Mouse (Mus musculus): ENCODE data around the gene Kcnip3. TPM values are rescaled to one million over a fixed set of nuclear protein-coding genes. Genes with fewer than 3 reads are reported as not detected.

Kcnip3 gene
- polyA plus RNA-seq, 1 experiment from 2014 or later, result 2.5 TPM

DNA sequence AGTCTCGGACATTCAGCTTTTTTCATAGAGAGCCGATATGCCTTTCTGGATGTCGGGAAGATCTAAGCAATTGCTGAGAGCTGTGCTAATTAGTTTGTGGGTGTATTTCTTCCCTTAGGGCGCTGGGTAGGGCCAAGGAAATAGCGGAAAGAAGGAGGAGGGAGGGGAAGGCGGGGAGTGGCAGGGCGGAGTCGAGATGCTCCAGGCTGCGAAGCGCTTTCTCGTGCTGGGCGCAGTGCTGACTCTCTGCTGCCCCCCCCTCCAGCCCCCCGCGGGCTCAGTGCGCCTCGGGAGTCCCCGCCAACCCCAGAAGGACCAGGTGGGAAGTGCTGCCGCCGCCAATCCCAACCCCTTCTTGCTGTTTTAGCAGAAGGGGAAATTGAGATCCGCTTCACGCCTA lies 38.9 kb downstream of the Kcnip3 start:
- no peak for ATAC-seq (ENCODE audit: insufficient read depth, low FRiP score, low read depth)
- Histone ChIP-seq H3K27ac (peak overlapping the region; percentile 35; the same call in 1 of the 2 replicates), H3K27me3 (replicated peaks) (peaks cover 52% of the 10 kb centered on the region)

DNA sequence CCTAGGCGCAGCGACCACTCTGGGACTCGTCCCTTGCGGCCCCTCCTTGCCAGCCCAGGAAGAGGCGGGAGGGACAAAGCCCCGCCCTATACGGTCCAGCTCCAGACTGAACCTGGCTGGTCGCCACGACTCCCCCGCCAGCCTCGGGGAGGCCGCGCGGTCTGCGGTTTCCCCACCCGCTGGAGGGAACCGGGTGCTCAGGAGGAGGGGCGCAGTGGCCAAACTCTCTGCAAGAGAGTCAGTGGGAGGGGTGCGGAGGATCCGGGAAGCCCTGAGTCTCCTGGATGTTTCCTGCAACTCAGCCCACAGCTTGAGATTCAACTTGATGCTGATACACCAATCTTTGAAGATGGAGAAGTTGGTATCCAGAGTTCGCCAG lies 39.4 kb downstream of the Kcnip3 start:
- Histone ChIP-seq H3K9ac (no peak overlapping the region; the same call in 1 of the 2 replicates), H3K4me3 (replicated peaks) (peak overlapping the region; percentile 56), H3K4me2 (peak overlapping the region; percentile 92), H3K4me1 (peaks cover 23% of the 10 kb centered on the region), H3K27ac (peak overlapping the region; percentile 35; the same call in 1 of the 2 replicates), H3K36me3 (no peaks in the 10 kb centered on the region), H3K9me3 (no peaks in the 10 kb centered on the region), H3K27me3 (replicated peaks) (peaks cover 52% of the 10 kb centered on the region)
- WGBS, result under 1% methylated on average over 21 of the region's 21 CpGs
- ATAC-seq (ENCODE audit: insufficient read depth, low FRiP score, low read depth), result peak; percentile 81

More for the DNA sequence above, 38.9 kb downstream of the Kcnip3 start:
- Histone ChIP-seq H3K4me3 (replicated peaks) (peak overlapping the region; percentile 56), H3K36me3 (no peaks in the 10 kb centered on the region), H3K9me3 (no peaks in the 10 kb centered on the region), H3K9ac (no peak overlapping the region), H3K4me1 (peaks cover 23% of the 10 kb centered on the region), H3K4me2 (peak overlapping the region; percentile 92)
- 0% methylated on average over 21 of the region's 21 CpGs for WGBS

DNA sequence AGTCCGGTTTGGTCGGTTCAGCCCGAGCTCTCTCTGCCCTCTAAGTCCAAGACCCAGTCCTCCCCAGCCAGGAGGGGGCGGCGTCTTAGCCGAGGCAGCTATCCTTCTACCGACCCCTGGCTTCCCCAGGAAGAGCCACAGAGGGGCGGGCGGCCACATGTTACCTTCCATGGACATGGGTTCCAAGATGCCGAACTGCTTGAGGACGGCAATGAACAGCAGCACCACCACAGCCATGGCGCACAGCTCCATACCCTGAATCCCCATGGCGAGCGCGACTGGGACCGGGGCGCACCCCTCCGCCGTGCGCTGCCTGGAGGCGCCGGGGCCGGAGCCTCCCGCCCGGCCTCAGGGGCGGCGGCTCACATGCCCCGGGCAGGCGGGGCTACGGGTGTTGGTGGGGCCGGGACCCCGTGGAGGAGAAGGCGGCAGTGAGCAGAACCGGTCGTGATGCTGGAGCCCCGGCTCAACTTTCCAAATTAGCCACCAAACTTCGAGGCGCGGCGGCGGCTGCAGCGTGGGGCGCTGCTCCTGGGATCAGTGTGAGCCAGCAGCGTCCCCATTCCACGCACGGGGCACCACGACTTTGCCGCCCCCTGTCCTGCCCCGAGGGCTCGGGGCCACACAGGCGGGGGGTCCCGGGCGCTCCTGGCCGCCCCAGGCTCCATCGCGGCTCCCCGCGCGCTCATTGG lies 39.9 kb downstream of the Kcnip3 start:
- no peaks in the 10 kb centered on the region for H3K36me3 ChIP-seq
- peak overlapping the region; percentile 92 for H3K4me2 ChIP-seq
- peak overlapping the region; percentile 56 for H3K4me3 ChIP-seq (replicated peaks)
- WGBS, result under 1% methylated on average over 55 of the region's 59 CpGs
- peaks cover 52% of the 10 kb centered on the region for H3K27me3 ChIP-seq (replicated peaks)
- ATAC-seq (ENCODE audit: insufficient read depth, low FRiP score, low read depth), result peak; percentile 27; the same call in 1 of the 2 replicates
- no peak overlapping the region; the same call in 1 of the 2 replicates for H3K9ac ChIP-seq
- peaks cover 23% of the 10 kb centered on the region for H3K4me1 ChIP-seq
- H3K27ac ChIP-seq, result no peak overlapping the region
- H3K9me3 ChIP-seq, result no peaks in the 10 kb centered on the region

DNA sequence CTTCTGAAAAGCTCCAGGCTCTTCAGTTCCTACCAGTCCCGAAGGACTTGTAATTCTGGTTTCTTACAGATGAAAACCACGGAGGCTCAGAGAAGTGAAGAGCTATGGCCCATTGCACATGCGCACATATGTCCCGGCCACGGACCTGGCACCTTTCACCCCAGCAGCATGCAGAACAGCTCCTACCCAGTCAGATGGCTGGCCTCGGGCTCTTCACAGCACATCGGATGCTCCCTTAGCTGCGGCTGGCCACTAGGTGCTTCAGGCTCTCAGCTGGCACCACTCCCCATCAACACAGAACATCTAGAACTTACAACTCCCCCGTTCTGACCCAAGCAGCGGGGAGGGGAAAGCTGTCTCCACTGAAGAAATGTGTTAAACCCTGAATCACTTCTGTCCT lies 42.1 kb downstream of the Kcnip3 start:
- no peaks in the 10 kb centered on the region for H3K36me3 ChIP-seq
- H3K27ac ChIP-seq, result no peak overlapping the region
- ATAC-seq (ENCODE audit: insufficient read depth, low FRiP score, low read depth), result no peak
- H3K9ac ChIP-seq, result no peak overlapping the region
- WGBS, result 67% methylated on average over 10 of the region's 10 CpGs
- H3K27me3 ChIP-seq (replicated peaks), result peaks cover 52% of the 10 kb centered on the region
- no peak overlapping the region for H3K4me3 ChIP-seq (replicated peaks)
- H3K9me3 ChIP-seq, result no peaks in the 10 kb centered on the region
- peaks cover 23% of the 10 kb centered on the region for H3K4me1 ChIP-seq
- H3K4me2 ChIP-seq, result no peak overlapping the region

DNA sequence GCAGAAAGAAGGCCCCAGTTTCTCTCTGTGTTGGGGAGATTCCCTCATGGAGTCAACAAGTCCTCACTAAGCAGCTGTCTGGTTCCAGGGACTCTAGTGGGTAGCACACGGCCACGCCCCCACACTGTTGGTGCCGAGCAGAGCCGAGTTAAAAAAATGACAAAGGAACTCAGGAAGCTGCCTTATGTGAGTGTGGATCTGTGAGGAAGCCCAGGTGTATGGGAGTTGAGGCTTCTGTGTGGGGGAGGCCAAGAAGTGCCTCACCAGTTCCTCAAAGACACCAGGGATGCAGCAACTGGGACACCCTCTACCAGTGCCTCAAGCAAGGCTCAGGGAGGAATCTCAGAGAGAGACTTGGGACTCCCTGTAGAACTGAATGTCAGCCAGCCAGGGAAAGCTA lies 42.7 kb downstream of the Kcnip3 start:
- H3K4me1 ChIP-seq, result peaks cover 18% of the 10 kb centered on the region
- H3K9ac ChIP-seq, result no peak overlapping the region
- no peak overlapping the region for H3K4me3 ChIP-seq (replicated peaks)
- H3K27me3 ChIP-seq (replicated peaks), result peaks cover 49% of the 10 kb centered on the region
- ATAC-seq (ENCODE audit: insufficient read depth, low FRiP score, low read depth), result no peak
- 63% methylated on average over 4 of the region's 4 CpGs for WGBS
- no peak overlapping the region for H3K4me2 ChIP-seq
- H3K27ac ChIP-seq, result no peak overlapping the region
- H3K9me3 ChIP-seq, result no peaks in the 10 kb centered on the region
- H3K36me3 ChIP-seq, result no peaks in the 10 kb centered on the region

DNA sequence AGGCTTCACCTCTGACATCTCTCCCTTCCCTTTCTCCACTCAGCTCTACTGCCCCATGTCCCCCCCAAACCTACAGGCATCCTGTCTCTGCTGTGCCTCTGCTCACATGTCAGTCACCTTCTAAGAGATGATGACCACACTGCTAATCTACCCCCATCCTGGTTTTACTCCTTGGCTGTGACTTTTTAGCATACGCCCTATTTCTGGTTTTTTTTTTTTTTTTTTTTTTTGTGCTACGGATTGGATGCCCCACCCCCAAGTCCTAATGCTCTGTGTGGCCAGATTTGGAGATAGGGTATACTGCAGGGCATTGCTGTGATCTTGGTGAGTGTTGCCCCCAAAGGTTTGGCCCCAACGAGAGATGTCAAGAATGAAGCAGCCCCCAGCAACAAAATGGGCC lies 49.6 kb downstream of the Kcnip3 start:
- Histone ChIP-seq H3K27ac (no peak overlapping the region), H3K27me3 (replicated peaks) (no peaks in the 10 kb centered on the region), H3K4me1 (no peaks in the 10 kb centered on the region), H3K9me3 (no peaks in the 10 kb centered on the region), H3K4me2 (no peak overlapping the region), H3K4me3 (replicated peaks) (no peak overlapping the region), H3K36me3 (no peaks in the 10 kb centered on the region), H3K9ac (no peak overlapping the region)
- WGBS, result 55% methylated on average over 3 of the region's 3 CpGs
- no peak for ATAC-seq (ENCODE audit: insufficient read depth, low FRiP score, low read depth)

DNA sequence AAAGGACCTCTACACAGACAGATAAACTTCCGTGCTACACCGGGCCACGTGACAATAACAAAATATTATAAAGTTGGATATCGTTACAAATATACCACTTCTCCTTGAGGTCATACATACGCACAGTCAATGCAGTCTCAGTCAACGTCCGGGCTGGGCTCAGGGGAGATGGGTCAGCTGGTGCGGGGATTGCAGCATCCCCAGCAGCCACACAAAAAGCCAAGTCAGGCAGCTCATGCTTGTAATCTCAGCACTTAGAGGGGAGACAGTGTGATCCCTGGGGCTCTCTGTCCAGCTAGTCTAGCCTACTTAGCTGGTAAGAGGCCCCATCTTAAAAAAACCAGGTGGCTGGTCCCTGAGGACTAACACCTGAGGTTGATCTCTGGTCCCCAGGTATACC lies 50.6 kb downstream of the Kcnip3 start:
- no peaks in the 10 kb centered on the region for H3K36me3 ChIP-seq
- no peaks in the 10 kb centered on the region for H3K27me3 ChIP-seq (replicated peaks)
- no peak overlapping the region for H3K4me2 ChIP-seq
- ATAC-seq (ENCODE audit: insufficient read depth, low FRiP score, low read depth), result no peak
- H3K27ac ChIP-seq, result no peak overlapping the region
- no peak overlapping the region for H3K9ac ChIP-seq
- no peaks in the 10 kb centered on the region for H3K9me3 ChIP-seq
- 84% methylated on average over 8 of the region's 8 CpGs for WGBS
- H3K4me1 ChIP-seq, result no peaks in the 10 kb centered on the region
- no peak overlapping the region for H3K4me3 ChIP-seq (replicated peaks)

DNA sequence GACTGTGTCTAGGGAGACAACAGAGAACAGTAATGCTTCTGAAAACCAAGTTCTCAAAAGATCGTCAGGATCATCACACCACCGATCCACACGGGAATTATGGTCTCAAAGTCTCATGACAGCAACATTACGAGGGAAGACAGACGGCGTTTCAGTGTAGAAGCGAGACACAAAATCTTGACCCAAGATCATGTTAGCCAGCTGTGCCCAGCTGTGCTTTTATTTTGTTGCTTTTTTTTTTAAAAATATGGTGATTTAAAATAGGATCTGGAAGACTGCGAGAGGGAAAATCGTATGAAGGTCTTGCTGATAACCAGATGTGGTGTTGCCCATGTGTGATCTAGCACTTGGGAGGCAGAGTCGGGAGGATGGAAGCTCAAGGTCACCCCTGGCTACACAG lies 51.2 kb downstream of the Kcnip3 start:
- no peak for ATAC-seq (ENCODE audit: insufficient read depth, low FRiP score, low read depth)
- Histone ChIP-seq H3K4me1 (no peaks in the 10 kb centered on the region), H3K4me3 (replicated peaks) (no peak overlapping the region), H3K4me2 (no peak overlapping the region), H3K27ac (no peak overlapping the region), H3K36me3 (no peaks in the 10 kb centered on the region), H3K27me3 (replicated peaks) (no peaks in the 10 kb centered on the region), H3K9ac (no peak overlapping the region), H3K9me3 (no peaks in the 10 kb centered on the region)
- 62% methylated on average over 10 of the region's 10 CpGs for WGBS

DNA sequence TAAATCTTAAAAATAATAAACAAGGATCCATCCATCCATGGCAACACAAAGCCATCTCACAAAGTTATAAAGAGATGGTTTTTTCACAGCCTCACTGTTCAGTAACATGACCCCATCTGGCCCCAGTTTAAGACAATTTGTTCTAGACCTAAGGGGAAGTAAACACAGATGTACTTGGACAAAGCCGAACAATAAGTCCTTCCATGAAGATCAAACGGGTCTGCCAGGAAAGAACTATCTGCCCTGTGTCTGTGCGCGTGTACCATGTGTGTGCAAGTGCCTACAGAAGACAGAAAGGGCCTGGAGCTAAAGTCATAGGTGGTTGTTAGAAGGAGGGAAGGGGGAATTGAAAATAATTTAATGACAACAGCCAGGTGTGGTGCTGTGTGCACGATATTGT lies 51.7 kb downstream of the Kcnip3 start:
- Histone ChIP-seq H3K9me3 (no peaks in the 10 kb centered on the region), H3K4me1 (no peaks in the 10 kb centered on the region), H3K4me3 (replicated peaks) (no peak overlapping the region), H3K4me2 (no peak overlapping the region), H3K36me3 (no peaks in the 10 kb centered on the region), H3K9ac (no peak overlapping the region), H3K27me3 (replicated peaks) (no peaks in the 10 kb centered on the region), H3K27ac (no peak overlapping the region)
- WGBS, result 84% methylated on average over 5 of the region's 5 CpGs
- ATAC-seq (ENCODE audit: insufficient read depth, low FRiP score, low read depth), result no peak

DNA sequence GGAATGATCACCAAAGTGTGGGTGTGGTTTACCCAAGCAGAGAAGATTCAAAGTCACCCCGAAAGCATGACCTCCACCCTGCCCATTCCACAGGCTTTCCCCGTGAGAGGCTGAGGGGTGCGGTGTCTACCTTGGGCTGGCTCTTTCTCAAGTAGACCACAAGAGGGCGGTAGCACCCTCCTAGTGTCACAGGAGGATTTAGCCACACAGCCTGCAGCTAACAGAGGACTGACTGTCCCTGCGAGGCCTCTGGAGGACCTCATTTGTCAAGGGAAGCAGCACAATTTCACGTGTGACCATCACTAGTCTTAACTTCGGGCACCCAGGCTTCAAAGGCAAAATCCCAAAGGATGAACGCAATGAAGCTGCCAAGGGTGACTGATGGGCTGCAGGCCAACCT lies 59.6 kb downstream of the Kcnip3 start:
- 5% methylated on average over 8 of the region's 8 CpGs for WGBS
- peak; percentile 59 for ATAC-seq (ENCODE audit: insufficient read depth, low FRiP score, low read depth)
- H3K9ac ChIP-seq, result no peak overlapping the region

DNA sequence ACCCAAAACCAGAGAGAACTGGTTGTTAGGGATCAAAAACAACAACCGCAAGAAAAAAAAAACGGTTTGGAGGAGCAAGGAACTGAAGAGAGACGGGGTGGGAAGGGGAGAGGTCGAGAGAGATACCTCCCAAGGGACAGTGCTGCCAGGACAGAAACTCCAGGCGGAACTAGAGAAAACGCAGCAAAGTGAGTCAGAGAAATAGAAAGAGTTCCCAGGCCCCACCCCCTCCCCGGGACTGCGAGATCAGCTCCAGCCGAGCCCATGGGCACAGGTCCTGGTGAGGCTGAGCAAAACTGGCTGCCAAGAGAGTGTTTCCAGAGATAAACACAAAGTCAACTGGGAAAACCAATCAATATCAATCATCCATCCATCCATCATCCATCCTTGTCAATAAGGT lies 60.5 kb downstream of the Kcnip3 start:
- WGBS, result 37% methylated on average over 9 of the region's 9 CpGs

More for the DNA sequence above, 59.6 kb downstream of the Kcnip3 start:
- H3K9me3 ChIP-seq, result no peaks in the 10 kb centered on the region
- no peaks in the 10 kb centered on the region for H3K27me3 ChIP-seq (replicated peaks)
- H3K36me3 ChIP-seq, result no peaks in the 10 kb centered on the region
- H3K4me1 ChIP-seq, result 0 out of 2 replicates have a peak, but pooled peaks cover 3% of the 10 kb centered on the region
- H3K27ac ChIP-seq, result no peak overlapping the region
- H3K4me3 ChIP-seq (replicated peaks), result no peak overlapping the region
- H3K4me2 ChIP-seq, result no peak overlapping the region

DNA sequence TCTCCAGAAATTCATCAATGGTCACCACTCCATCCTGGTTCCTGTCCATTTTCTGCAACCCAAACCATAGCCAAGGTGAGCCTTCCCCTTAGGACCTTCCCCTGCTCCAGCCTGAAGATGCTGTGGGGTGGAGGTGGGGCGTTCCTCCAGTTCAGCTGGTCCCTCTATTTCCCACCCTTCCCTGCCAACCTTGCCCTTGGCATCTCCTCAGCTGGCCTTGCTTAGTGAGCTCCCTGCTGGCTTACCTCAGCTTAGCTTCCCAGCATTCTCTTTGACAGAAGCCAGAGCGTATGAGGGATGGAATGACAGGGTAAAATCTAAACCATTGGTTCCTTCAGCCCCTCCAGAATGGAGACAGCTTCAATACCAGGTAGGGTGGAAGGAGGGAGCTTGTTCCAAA lies 62.6 kb downstream of the Kcnip3 start:
- 83% methylated on average over 2 of the region's 2 CpGs for WGBS
- ATAC-seq (ENCODE audit: insufficient read depth, low FRiP score, low read depth), result no peak
- Histone ChIP-seq H3K9me3 (no peaks in the 10 kb centered on the region), H3K9ac (no peak overlapping the region), H3K27me3 (replicated peaks) (no peaks in the 10 kb centered on the region), H3K36me3 (no peaks in the 10 kb centered on the region), H3K4me3 (replicated peaks) (no peak overlapping the region), H3K4me2 (no peak overlapping the region), H3K27ac (no peak overlapping the region), H3K4me1 (0 out of 2 replicates have a peak, but pooled peaks cover 3% of the 10 kb centered on the region)

More for the DNA sequence above, 60.5 kb downstream of the Kcnip3 start:
- no peak for ATAC-seq (ENCODE audit: insufficient read depth, low FRiP score, low read depth)
- H3K27ac ChIP-seq, result no peak overlapping the region
- no peak overlapping the region for H3K4me2 ChIP-seq
- no peaks in the 10 kb centered on the region for H3K9me3 ChIP-seq
- no peak overlapping the region for H3K9ac ChIP-seq
- 0 out of 2 replicates have a peak, but pooled peaks cover 3% of the 10 kb centered on the region for H3K4me1 ChIP-seq
- no peak overlapping the region for H3K4me3 ChIP-seq (replicated peaks)
- H3K36me3 ChIP-seq, result no peaks in the 10 kb centered on the region
- no peaks in the 10 kb centered on the region for H3K27me3 ChIP-seq (replicated peaks)
